Mouse (Mus musculus): ENCODE results near the gene Tmem131l.
"Not testable (repeated sequence)": the region's sequence is repeated elsewhere in the genome, so short reads cannot be mapped to it uniquely, and the experiment has no call there.

DNA sequence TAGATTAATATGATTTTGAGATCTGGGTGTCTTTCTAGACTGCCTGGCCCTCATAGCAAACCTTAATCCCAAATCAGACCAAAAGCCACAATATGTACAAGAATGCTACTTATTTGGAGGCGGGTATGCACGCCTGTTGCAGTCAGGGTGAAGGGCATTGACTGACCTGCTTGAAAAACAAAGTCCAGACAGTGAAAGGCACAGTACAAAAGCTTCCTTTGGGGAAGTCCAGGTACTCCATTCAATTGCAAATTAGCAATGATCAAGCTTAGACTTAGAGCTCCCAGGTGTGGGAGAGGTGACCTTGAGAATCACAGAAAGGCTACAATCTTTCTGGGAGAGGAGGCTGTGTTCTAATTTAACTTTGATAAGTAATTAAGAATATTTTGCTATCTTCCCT, 167.1 kb downstream of the Tmem131l start:
- TF ChIP-seq POLR2A (IDR thresholded peaks at IDR 0.05; ENCODE audit: borderline replicate concordance, extremely low read depth, low read depth, low read length); CTCF (IDR thresholded peaks at IDR 0.05; ENCODE audit: insufficient read depth, low read length): not testable (repeated sequence)

Measured in lung, adult 2 months (tissue).